Mouse (Mus musculus) brain, embryonic 14.5 days (tissue): ENCODE results near the gene Acsl1.

Source experiments
- CTCF ChIP-seq: fragments of 200-500 bp; IDR thresholded peaks from 2 replicates; pipeline ENCODE4 v1.5.1; 2012; ENCODE audit warnings: inconsistent platforms, mild to moderate bottlenecking, moderate library complexity, borderline replicate concordance; ENCODE audit not compliant: insufficient read depth, insufficient read length; ENCODE audit errors: extremely low read depth
- POLR2A ChIP-seq: fragments of 200-500 bp; IDR thresholded peaks from 2 replicates; pipeline ENCODE4 v1.6.1; 2012; ENCODE audit warnings: mild to moderate bottlenecking, inconsistent platforms, borderline replicate concordance; ENCODE audit not compliant: poor library complexity, insufficient read depth, insufficient read length, severe bottlenecking; ENCODE audit errors: extremely low read depth

DNA sequence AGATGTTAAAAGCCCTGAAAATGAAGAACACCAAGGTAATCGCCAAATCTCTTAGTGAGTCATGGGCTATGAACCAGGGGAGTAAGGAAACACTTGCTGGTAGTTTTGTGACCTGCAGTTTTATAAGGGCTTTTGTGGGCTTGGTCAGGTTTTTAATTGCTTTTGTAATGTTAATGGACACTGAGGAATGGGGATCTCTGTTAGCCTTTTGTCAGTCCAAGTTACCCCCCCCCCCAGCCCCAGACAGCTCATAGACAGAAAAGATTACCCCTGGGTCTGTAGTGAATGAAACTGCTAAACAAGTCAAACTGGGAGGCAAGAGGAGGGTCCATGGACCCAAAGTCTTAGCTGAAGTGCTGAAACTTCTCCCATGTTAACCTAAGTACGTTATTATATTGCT lies 102.6 kb downstream of the Acsl1 start:
- TF ChIP-seq POLR2A (no peak), CTCF (no peak)
